Mouse (Mus musculus): ENCODE measurements around the gene Hnf1a. TPM values are rescaled to one million over a fixed set of nuclear protein-coding genes. Genes with fewer than 3 reads are reported as not detected.

Gene Hnf1a
- polyA plus RNA-seq, 1 experiment = not detected

GRCm38 (mm10) chr5:114933206-114933605 is 37.7 kb downstream of the Hnf1a start:
- H3K4me3 ChIP-seq = no peak overlapping the region
- H3K4me2 ChIP-seq (ENCODE audit: low read depth) = no peak overlapping the region
- H3K27me3 ChIP-seq (ENCODE audit: control insufficient read depth, insufficient read depth, insufficient read length) = no peaks in the 10 kb centered on the region
- H3ac ChIP-seq (ENCODE audit: control insufficient read depth, insufficient read length) = no peak overlapping the region
- H3K36me3 ChIP-seq (ENCODE audit: control insufficient read depth, insufficient read depth) = no peaks in the 10 kb centered on the region
- no peak for TF ChIP-seq POLR2A (IDR thresholded peaks at IDR 0.05; ENCODE audit: insufficient read length, low read depth)
- no peak for TF ChIP-seq SRF (IDR thresholded peaks at IDR 0.05; ENCODE audit: control insufficient read depth, insufficient read length, low read depth)
- TF ChIP-seq REST (IDR thresholded peaks at IDR 0.05; ENCODE audit: insufficient read depth, insufficient read length) = no peak
- H3K79me2 ChIP-seq (ENCODE audit: control insufficient read depth, insufficient read depth) = no peaks in the 10 kb centered on the region

GRCm38 (mm10) chr5:114931626-114932025 is 39.3 kb downstream of the Hnf1a start:
- TF ChIP-seq MYOD1 (IDR thresholded peaks at IDR 0.05; ENCODE audit: control insufficient read depth in 1 of 3, insufficient read length in 2 of 3, low read depth in 2 of 3) (no peak), CEBPB (IDR thresholded peaks at IDR 0.05; ENCODE audit: insufficient read depth, poor library complexity, severe bottlenecking) (no peak), POLR2AphosphoS2 (IDR thresholded peaks at IDR 0.05; ENCODE audit: insufficient read length, low read depth) (no peak), TCF12 (IDR thresholded peaks at IDR 0.05; ENCODE audit: insufficient read depth, poor library complexity, severe bottlenecking) (no peak), POLR2A (IDR thresholded peaks at IDR 0.05; ENCODE audit: insufficient read length, low read depth) (no peak), USF1 (IDR thresholded peaks at IDR 0.05; ENCODE audit: low read depth) (no peak)
- Histone ChIP-seq H3ac (ENCODE audit: control insufficient read depth, insufficient read length) (no peak overlapping the region), H3K4me3 (no peak overlapping the region), H3K79me2 (ENCODE audit: control insufficient read depth, insufficient read depth) (no peaks in the 10 kb centered on the region), H3K36me3 (ENCODE audit: control insufficient read depth, insufficient read depth) (no peaks in the 10 kb centered on the region), H3K27me3 (ENCODE audit: control insufficient read depth, insufficient read depth, insufficient read length) (no peaks in the 10 kb centered on the region), H3K4me2 (ENCODE audit: low read depth) (no peak overlapping the region)

GRCm38 (mm10) chr5:114926753-114927152 is 44.1 kb downstream of the Hnf1a start:
- Histone ChIP-seq H3K36me3 (ENCODE audit: control insufficient read depth, insufficient read depth) (no peaks in the 10 kb centered on the region), H3K27me3 (ENCODE audit: control insufficient read depth, insufficient read depth, insufficient read length) (no peaks in the 10 kb centered on the region), H3K79me2 (ENCODE audit: control insufficient read depth, insufficient read depth) (no peaks in the 10 kb centered on the region), H3K4me2 (ENCODE audit: low read depth) (peak overlapping the region; percentile 10), H3ac (ENCODE audit: control insufficient read depth, insufficient read length) (no peak overlapping the region), H3K4me3 (no peak overlapping the region)
- TF ChIP-seq TCF12 (IDR thresholded peaks at IDR 0.05; ENCODE audit: insufficient read depth, poor library complexity, severe bottlenecking) = no peak
- no peak for TF ChIP-seq MYOD1 (IDR thresholded peaks at IDR 0.05; ENCODE audit: control insufficient read depth in 1 of 3, insufficient read length in 2 of 3, low read depth in 2 of 3)
- no peak for TF ChIP-seq POLR2A (IDR thresholded peaks at IDR 0.05; ENCODE audit: insufficient read length, low read depth)
- TF ChIP-seq MYOG (IDR thresholded peaks at IDR 0.05; ENCODE audit: control insufficient read depth in 1 of 3, insufficient read depth in 1 of 3, insufficient read length in 2 of 3, low read depth in 2 of 3) = no peak
- TF ChIP-seq POLR2AphosphoS2 (IDR thresholded peaks at IDR 0.05; ENCODE audit: insufficient read length, low read depth) = no peak
- no peak for TF ChIP-seq MAX (IDR thresholded peaks at IDR 0.05; ENCODE audit: low read depth)
- no peak for TF ChIP-seq REST (IDR thresholded peaks at IDR 0.05; ENCODE audit: insufficient read depth, insufficient read length)
- no peak for TF ChIP-seq SRF (IDR thresholded peaks at IDR 0.05; ENCODE audit: control insufficient read depth, insufficient read length, low read depth)
- TF ChIP-seq USF1 (IDR thresholded peaks at IDR 0.05; ENCODE audit: low read depth) = no peak
- no peak for TF ChIP-seq E2F4 (IDR thresholded peaks at IDR 0.05; ENCODE audit: insufficient read depth)

GRCm38 (mm10) chr5:114926153-114926684 is 44.7 kb downstream of the Hnf1a start:
- Histone ChIP-seq H3K36me3 (ENCODE audit: control insufficient read depth, insufficient read depth) (no peaks in the 10 kb centered on the region), H3K27me3 (ENCODE audit: control insufficient read depth, insufficient read depth, insufficient read length) (no peaks in the 10 kb centered on the region), H3ac (ENCODE audit: control insufficient read depth, insufficient read length) (no peak overlapping the region), H3K4me2 (ENCODE audit: low read depth) (peak overlapping the region; percentile 10), H3K79me2 (ENCODE audit: control insufficient read depth, insufficient read depth) (no peaks in the 10 kb centered on the region), H3K4me3 (no peak overlapping the region)
- TF ChIP-seq TCF12 (IDR thresholded peaks at IDR 0.05; ENCODE audit: insufficient read depth, poor library complexity, severe bottlenecking) (no peak), TCF3 (IDR thresholded peaks at IDR 0.05; ENCODE audit: insufficient read length, low read depth) (no peak)

- no peaks in the 10 kb centered on the region for H3K27me3 ChIP-seq (ENCODE audit: control insufficient read depth, insufficient read depth, insufficient read length)
- TF ChIP-seq MAX (IDR thresholded peaks at IDR 0.05; ENCODE audit: low read depth) (no peak), REST (IDR thresholded peaks at IDR 0.05; ENCODE audit: insufficient read depth, insufficient read length) (no peak), MYOG (IDR thresholded peaks at IDR 0.05; ENCODE audit: control insufficient read depth in 1 of 3, insufficient read depth in 1 of 3, insufficient read length in 2 of 3, low read depth in 2 of 3) (no peak), CEBPB (IDR thresholded peaks at IDR 0.05; ENCODE audit: insufficient read depth, poor library complexity, severe bottlenecking) (no peak), TCF12 (IDR thresholded peaks at IDR 0.05; ENCODE audit: insufficient read depth, poor library complexity, severe bottlenecking) (no peak), MYOD1 (IDR thresholded peaks at IDR 0.05; ENCODE audit: control insufficient read depth in 1 of 3, insufficient read length in 2 of 3, low read depth in 2 of 3) (no peak), SRF (IDR thresholded peaks at IDR 0.05; ENCODE audit: control insufficient read depth, insufficient read length, low read depth) (no peak), USF1 (IDR thresholded peaks at IDR 0.05; ENCODE audit: low read depth) (no peak), TCF3 (IDR thresholded peaks at IDR 0.05; ENCODE audit: insufficient read length, low read depth) (no peak), POLR2A (IDR thresholded peaks at IDR 0.05; ENCODE audit: insufficient read length, low read depth) (no peak), E2F4 (IDR thresholded peaks at IDR 0.05; ENCODE audit: insufficient read depth) (no peak), POLR2AphosphoS2 (IDR thresholded peaks at IDR 0.05; ENCODE audit: insufficient read length, low read depth) (no peak)
- H3K4me2 ChIP-seq (ENCODE audit: low read depth) = peak within 1 kb of the TSS; percentile 65
- H3K79me2 ChIP-seq (ENCODE audit: control insufficient read depth, insufficient read depth) = no peaks in the 10 kb centered on the region
- no peaks in the 10 kb centered on the region for H3K36me3 ChIP-seq (ENCODE audit: control insufficient read depth, insufficient read depth)
- H3ac ChIP-seq (ENCODE audit: control insufficient read depth, insufficient read length) = no peak within 1 kb of the TSS
- peak within 1 kb of the TSS; percentile 8 for H3K4me3 ChIP-seq
Measured at GRCm38 (mm10) chr5:114922998-114923473, 47.9 kb downstream of the Hnf1a start, which contains the start of gene Oasl1. Gene Oasl1 (plus strand): TSS chr5:114923240.

Measured in myocyte (in vitro differentiated cells).